Mouse (Mus musculus) heart, embryonic 13.5 days (tissue): ENCODE data around the gene Ctcf. TPM values are rescaled to one million over a fixed set of nuclear protein-coding genes. Genes with fewer than 3 reads are reported as not detected.

Experiments
- ATAC-seq: fragments of 200-750 bp; cut with Nextera tagmentation; 2 replicates; pipeline ENCODE4 v1.8.0; 2017; ENCODE audit warnings: moderate TSS enrichment; ENCODE audit not compliant: insufficient number of reproducible peaks, low FRiP score, low TSS enrichment; ENCODE audit errors: extremely low read depth
- H3K27ac ChIP-seq: fragments of 300-500 bp; sonication (generic); replicated peaks from 2 replicates; pipeline ENCODE4 v1.5.1; 2015; ENCODE audit warnings: moderate library complexity, mild to moderate bottlenecking, inconsistent platforms
- H3K27me3 ChIP-seq: fragments of 300-500 bp; sonication (generic); replicated peaks from 2 replicates; pipeline ENCODE4 v1.6.1; 2015; ENCODE audit warnings: mild to moderate bottlenecking, inconsistent platforms
- H3K36me3 ChIP-seq: fragments of 300-500 bp; sonication (generic); 2 replicates; pipeline ENCODE4 v1.6.1; 2015; ENCODE audit warnings: mild to moderate bottlenecking, inconsistent platforms
- H3K4me1 ChIP-seq: fragments of 300-500 bp; sonication (generic); 2 replicates; pipeline ENCODE4 v1.6.1; 2015; ENCODE audit warnings: inconsistent platforms
- H3K4me2 ChIP-seq: fragments of 300-500 bp; sonication (generic); 2 replicates; pipeline ENCODE4 v1.6.1; 2015; ENCODE audit warnings: inconsistent platforms, mild to moderate bottlenecking, moderate library complexity
- H3K4me3 ChIP-seq: fragments of 300-500 bp; sonication (generic); 2 replicates; pipeline ENCODE4 v1.5.1; 2015; ENCODE audit warnings: moderate library complexity, mild to moderate bottlenecking, inconsistent platforms
- H3K9ac ChIP-seq: fragments of 300-500 bp; sonication (generic); 2 replicates; pipeline ENCODE4 v1.6.1; 2015; ENCODE audit warnings: inconsistent platforms, mild to moderate bottlenecking, moderate library complexity
- H3K9me3 ChIP-seq: fragments of 300-500 bp; sonication (generic); 2 replicates; pipeline ENCODE4 v1.6.1; 2016; ENCODE audit warnings: inconsistent platforms
- WGBS: fragments of 180-500 bp; shearing (Covaris S2); methylation state at CpG from one replicate; pipeline ENCODE4 v1.1.7; 2015; ENCODE audit warnings: mixed read lengths; 5-methylcytosine and 5-hydroxymethylcytosine counted together
- polyA plus RNA-seq: library from polyadenylated mRNA; unstranded; fragments of >200 nt; fragmentation: Nextera tagmentation; extraction: Ambion mirVana; gene quantifications from 2 replicates; pipeline ENCODE4 v1.2.1, GENCODE M21; 2015

Ctcf gene
- polyA plus RNA-seq, 1 experiment from 2014 or later, result 67.1 TPM

GRCm38 (mm10) chr8:105685325-105685724 is 49.0 kb downstream of the Ctcf start:
- no peak for ATAC-seq
- Histone ChIP-seq H3K9ac (no peak overlapping the region), H3K4me1 (peaks cover 12% of the 10 kb centered on the region; the same call in 1 of the 2 replicates), H3K4me2 (peak overlapping the region; percentile 60), H3K27ac (no peak overlapping the region), H3K4me3 (no peak overlapping the region), H3K27me3 (peaks cover 26% of the 10 kb centered on the region), H3K36me3 (peaks cover 46% of the 10 kb centered on the region), H3K9me3 (no peaks in the 10 kb centered on the region)
- 68% methylated on average over 7 of the region's 7 CpGs for WGBS

GRCm38 (mm10) chr8:105685796-105686308 is 49.5 kb downstream of the Ctcf start, which contains the start of gene Carmil2:
Carmil2 (plus strand) TSS chr8:105686274.
- H3K4me3 ChIP-seq, result peak within 1 kb of the TSS; percentile 25
- H3K36me3 ChIP-seq, result peaks cover 41% of the 10 kb centered on the region
- 11% methylated on average over 26 of the region's 26 CpGs for WGBS
- H3K27ac ChIP-seq, result no peak within 1 kb of the TSS
- H3K9me3 ChIP-seq, result no peaks in the 10 kb centered on the region
- H3K27me3 ChIP-seq, result peaks cover 31% of the 10 kb centered on the region
- ATAC-seq, result no peak
- peak within 1 kb of the TSS; percentile 60 for H3K4me2 ChIP-seq
- peak within 1 kb of the TSS; percentile 54 for H3K9ac ChIP-seq
- H3K4me1 ChIP-seq, result peaks cover 12% of the 10 kb centered on the region; the same call in 1 of the 2 replicates

- ATAC-seq, result no peak
- 64% methylated on average over 6 of the region's 6 CpGs for WGBS
- Histone ChIP-seq H3K27ac (no peak overlapping the region), H3K36me3 (peaks cover 34% of the 10 kb centered on the region), H3K4me3 (no peak overlapping the region), H3K4me2 (peak overlapping the region; percentile 60; the same call in 1 of the 2 replicates), H3K4me1 (peaks cover 12% of the 10 kb centered on the region; the same call in 1 of the 2 replicates), H3K27me3 (peaks cover 33% of the 10 kb centered on the region), H3K9ac (no peak overlapping the region), H3K9me3 (no peaks in the 10 kb centered on the region)
Observed at GRCm38 (mm10) chr8:105686551-105686950, 50.2 kb downstream of the Ctcf start.

- H3K9ac ChIP-seq, result no peak overlapping the region
- 56% methylated on average over 8 of the region's 8 CpGs for WGBS
- ATAC-seq, result no peak
Observed at GRCm38 (mm10) chr8:105687512-105687911, 51.1 kb downstream of the Ctcf start.

GRCm38 (mm10) chr8:105688242-105688752 is 51.9 kb downstream of the Ctcf start:
- Histone ChIP-seq H3K4me1 (peaks cover 12% of the 10 kb centered on the region; the same call in 1 of the 2 replicates), H3K36me3 (peaks cover 22% of the 10 kb centered on the region), H3K9ac (peak overlapping the region; percentile 38), H3K9me3 (no peaks in the 10 kb centered on the region), H3K27ac (no peak overlapping the region), H3K4me3 (no peak overlapping the region), H3K27me3 (peaks cover 33% of the 10 kb centered on the region), H3K4me2 (no peak overlapping the region)
- ATAC-seq, result no peak
- WGBS, result 30% methylated on average over 14 of the region's 14 CpGs

More at GRCm38 (mm10) chr8:105687512-105687911, 51.1 kb downstream of the Ctcf start:
- no peak overlapping the region for H3K4me2 ChIP-seq
- H3K27ac ChIP-seq, result no peak overlapping the region
- peaks cover 24% of the 10 kb centered on the region for H3K36me3 ChIP-seq
- peaks cover 33% of the 10 kb centered on the region for H3K27me3 ChIP-seq
- no peak overlapping the region for H3K4me3 ChIP-seq
- peaks cover 12% of the 10 kb centered on the region; the same call in 1 of the 2 replicates for H3K4me1 ChIP-seq
- H3K9me3 ChIP-seq, result no peaks in the 10 kb centered on the region

GRCm38 (mm10) chr8:105689256-105689982 is 53.1 kb downstream of the Ctcf start:
- H3K4me1 ChIP-seq, result peaks cover 22% of the 10 kb centered on the region
- H3K9ac ChIP-seq, result no peak overlapping the region
- no peak for ATAC-seq
- no peak overlapping the region for H3K27ac ChIP-seq
- no peaks in the 10 kb centered on the region for H3K9me3 ChIP-seq
- H3K27me3 ChIP-seq, result peaks cover 44% of the 10 kb centered on the region
- no peak overlapping the region for H3K4me2 ChIP-seq
- no peak overlapping the region for H3K4me3 ChIP-seq
- peaks cover 11% of the 10 kb centered on the region for H3K36me3 ChIP-seq
- WGBS, result 62% methylated on average over 35 of the region's 35 CpGs

- H3K9ac ChIP-seq, result no peak overlapping the region
- peaks cover 6% of the 10 kb centered on the region for H3K36me3 ChIP-seq
- no peak for ATAC-seq
- H3K27me3 ChIP-seq, result peaks cover 49% of the 10 kb centered on the region
- no peak overlapping the region for H3K4me2 ChIP-seq
- no peaks in the 10 kb centered on the region for H3K9me3 ChIP-seq
- peaks cover 24% of the 10 kb centered on the region for H3K4me1 ChIP-seq
- no peak overlapping the region for H3K27ac ChIP-seq
- WGBS, result 86% methylated on average over 9 of the region's 9 CpGs
- H3K4me3 ChIP-seq, result no peak overlapping the region
Observed at GRCm38 (mm10) chr8:105689983-105690360, 53.6 kb downstream of the Ctcf start.

GRCm38 (mm10) chr8:105690978-105691377 is 54.6 kb downstream of the Ctcf start:
- Histone ChIP-seq H3K36me3 (peaks cover 8% of the 10 kb centered on the region), H3K9ac (no peak overlapping the region), H3K4me3 (no peak overlapping the region), H3K9me3 (no peaks in the 10 kb centered on the region), H3K27me3 (peaks cover 58% of the 10 kb centered on the region), H3K27ac (no peak overlapping the region), H3K4me2 (no peak overlapping the region), H3K4me1 (peaks cover 19% of the 10 kb centered on the region)
- WGBS, result 72% methylated on average over 14 of the region's 14 CpGs
- no peak for ATAC-seq

GRCm38 (mm10) chr8:105692449-105693182 is 56.2 kb downstream of the Ctcf start:
- peaks cover 58% of the 10 kb centered on the region for H3K27me3 ChIP-seq
- H3K9me3 ChIP-seq, result no peaks in the 10 kb centered on the region
- 90% methylated on average over 11 of the region's 11 CpGs for WGBS
- no peak overlapping the region for H3K4me2 ChIP-seq
- ATAC-seq, result no peak
- no peak overlapping the region for H3K4me3 ChIP-seq
- H3K27ac ChIP-seq, result no peak overlapping the region
- H3K4me1 ChIP-seq, result peaks cover 16% of the 10 kb centered on the region
- no peak overlapping the region for H3K9ac ChIP-seq
- peaks cover 22% of the 10 kb centered on the region for H3K36me3 ChIP-seq

- H3K9ac ChIP-seq, result peak overlapping the region; percentile 71
- H3K36me3 ChIP-seq, result peaks cover 32% of the 10 kb centered on the region
- 4% methylated on average over 28 of the region's 30 CpGs for WGBS
- no peak overlapping the region for H3K27ac ChIP-seq
- H3K4me1 ChIP-seq, result peaks cover 12% of the 10 kb centered on the region
- peak overlapping the region; percentile 56 for H3K4me3 ChIP-seq
- no peaks in the 10 kb centered on the region for H3K9me3 ChIP-seq
- H3K4me2 ChIP-seq, result peak overlapping the region; percentile 91
- peaks cover 48% of the 10 kb centered on the region for H3K27me3 ChIP-seq
- ATAC-seq, result peak; percentile 5
Observed at GRCm38 (mm10) chr8:105693648-105694047, 57.3 kb downstream of the Ctcf start.
